ENCODE assay signal across 27 mouse cellular contexts in the genomic region with DNA sequence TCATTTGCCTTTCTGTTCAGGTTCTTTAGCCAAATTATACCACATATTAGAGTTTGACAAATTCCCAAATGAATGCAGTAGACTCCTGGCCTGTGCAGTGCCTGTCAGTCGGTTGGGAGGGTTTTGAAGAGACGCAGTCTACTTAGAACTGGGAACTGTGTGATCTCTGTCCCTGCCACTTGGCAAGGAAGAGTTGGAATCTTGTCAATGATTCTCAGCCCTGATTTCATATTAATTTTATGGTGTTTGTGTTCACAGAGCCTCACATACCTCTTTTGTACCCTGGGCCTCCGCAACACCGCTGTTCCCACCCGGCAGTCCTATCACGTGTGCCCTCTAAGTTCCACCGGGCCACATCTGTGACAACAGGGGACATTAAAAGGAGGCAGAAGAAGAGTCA.
DNase-seq lines count a peak whose midpoint lies in the region; ATAC-seq and TF ChIP-seq lines count a peak whose summit lies in the region.
"Had no signal": no experiment of that assay in that cellular context is flagged by ENCODE, and none has a peak within 500 bp of the region (broad histone marks: within the 10 kb centered on the region; RNA-seq: fewer than 3 reads in every experiment).

No protein-coding gene starts in this region.

- intact Hi-C loops in heart, postnatal 10 days (cut with DNase I): no loop called here

- H3K9me3 ChIP-seq in kidney, postnatal 0 days (replicated peaks; ENCODE audit: low read length): no peaks in the 10 kb centered on the region
- H3K9me3 ChIP-seq: embryonic facial prominence, embryonic 13.5 days; G1E; hindbrain, embryonic 12.5 days; intestine, embryonic 15.5 days; midbrain, embryonic 13.5 days; stomach, embryonic 15.5 days had no signal

- no peaks in the 10 kb centered on the region for H3K36me3 ChIP-seq in kidney, adult 2 months (ENCODE audit: control insufficient read depth, insufficient read depth, low read length)
- H3K36me3 ChIP-seq in kidney, postnatal 0 days (ENCODE audit: insufficient read depth, low read length): no peaks in the 10 kb centered on the region
- H3K36me3 ChIP-seq: embryonic facial prominence, embryonic 13.5 days; G1E; hindbrain, embryonic 12.5 days; intestine, embryonic 15.5 days; midbrain, embryonic 13.5 days; stomach, embryonic 15.5 days had no signal

- TF ChIP-seq CTCF in kidney, adult 2 months (conservative IDR thresholded peaks at IDR 0.05; ENCODE audit: insufficient read depth, insufficient read length, low read depth, low read length): no peak
- no peak for TF ChIP-seq CTCF in kidney, postnatal 0 days (IDR thresholded peaks at IDR 0.05; ENCODE audit: low read depth)

- no peak overlapping the region for H3K9ac ChIP-seq in kidney, postnatal 0 days (ENCODE audit: low read depth, low read length)
- H3K9ac ChIP-seq: embryonic facial prominence, embryonic 13.5 days; hindbrain, embryonic 12.5 days; intestine, embryonic 15.5 days; liver, embryonic 14.5 days; midbrain, embryonic 13.5 days; stomach, embryonic 15.5 days had no signal

- WGBS in kidney, adult 2 months: 58% methylated on average over 7 of the region's 7 CpGs
- WGBS in kidney, postnatal 0 days: 75% methylated on average over 7 of the region's 7 CpGs

- peak overlapping the region; percentile 6; the same call in 1 of the 2 replicates for H3K4me3 ChIP-seq in kidney, adult 2 months (ENCODE audit: insufficient read depth, low read depth, low read length)
- no peak overlapping the region for H3K4me3 ChIP-seq in kidney, postnatal 0 days (replicated peaks; ENCODE audit: low read depth, low read length)
- H3K4me3 ChIP-seq: embryonic facial prominence, embryonic 13.5 days; erythroblast, embryonic 14.5 days; gastrocnemius, adult 2 months; hindbrain, embryonic 12.5 days; intestine, embryonic 15.5 days; midbrain, embryonic 13.5 days; stomach, embryonic 15.5 days had no signal

- peaks cover 12% of the 10 kb centered on the region; the same call in 1 of the 2 replicates for H3K4me1 ChIP-seq in kidney, adult 2 months (ENCODE audit: control insufficient read depth, insufficient read depth, low read length)
- no peaks in the 10 kb centered on the region for H3K4me1 ChIP-seq in kidney, postnatal 0 days (replicated peaks; ENCODE audit: insufficient read depth, low read length)
- H3K4me1 ChIP-seq: embryonic facial prominence, embryonic 13.5 days; hindbrain, embryonic 12.5 days; midbrain, embryonic 13.5 days; stomach, embryonic 15.5 days had no signal

- H3K27me3 ChIP-seq in kidney, adult 2 months (replicated peaks; ENCODE audit: control insufficient read depth, insufficient read depth, low read length): no peaks in the 10 kb centered on the region
- H3K27me3 ChIP-seq in kidney, postnatal 0 days (ENCODE audit: insufficient read depth, low read length): no peaks in the 10 kb centered on the region
- H3K27me3 ChIP-seq: embryonic facial prominence, embryonic 13.5 days; hindbrain, embryonic 12.5 days; intestine, embryonic 15.5 days; midbrain, embryonic 13.5 days; stomach, embryonic 15.5 days had no signal

- peak; percentile 76 for DNase-seq in heart, adult 11 months
- DNase-seq in heart, postnatal 10 days: no peak
- peak; percentile 90 for DNase-seq in kidney, adult 2 months
- no peak for DNase-seq in kidney, postnatal 0 days (ENCODE audit: low spot score)
- DNase-seq in kidney, postnatal 4 days: peak; percentile 9 to 25
- DNase-seq in retina, embryonic 14.5 days (ENCODE audit: low spot score): no peak
- DNase-seq in gastrocnemius, postnatal 10 days: no peak
- DNase-seq: adrenal gland, postnatal 10 days; cerebellum, adult 11 months; cerebellum, adult 9-10 months; gastrocnemius, adult 2 months; left cerebral cortex, postnatal 4 days; lung, adult 2 months; lung, postnatal 10 days; retina, postnatal 1 day; right cerebral cortex, postnatal 25 days had no signal

- peak overlapping the region; percentile 95 for H3K27ac ChIP-seq in kidney, adult 2 months (ENCODE audit: insufficient read depth, low read depth, low read length)
- peak overlapping the region; percentile 42; the same call in 1 of the 2 replicates for H3K27ac ChIP-seq in kidney, postnatal 0 days
- H3K27ac ChIP-seq: embryonic facial prominence, embryonic 13.5 days; gastrocnemius, adult 2 months; hindbrain, embryonic 12.5 days; hindbrain, postnatal 0 days; intestine, embryonic 15.5 days; liver, embryonic 14.5 days; macrophage; midbrain, embryonic 13.5 days; stomach, embryonic 15.5 days had no signal

- TF ChIP-seq POLR2A in kidney, adult 2 months (IDR thresholded peaks at IDR 0.05; ENCODE audit: low read depth, low read length): no peak

- no peak overlapping the region for H3K4me2 ChIP-seq in kidney, postnatal 0 days (ENCODE audit: low read length)
- H3K4me2 ChIP-seq: embryonic facial prominence, embryonic 13.5 days; hindbrain, embryonic 12.5 days; intestine, embryonic 15.5 days; midbrain, embryonic 13.5 days; stomach, embryonic 15.5 days had no signal

- ATAC-seq in kidney, postnatal 0 days (replicated peaks; ENCODE audit: low FRiP score, low read depth): peak; percentile 57; the same call in 1 of the 2 replicates
- ATAC-seq: forebrain, embryonic 16.5 days; intestine, embryonic 15.5 days; midbrain, embryonic 13.5 days had no signal

Comparison
In these comparisons a context has a peak if more than half of its experiments do, and no peak if none do; other contexts are left out.
1. DNase-seq: peak in heart, adult 11 months (single experiment), kidney, adult 2 months (single experiment) and kidney, postnatal 4 days (2 of 2); none in heart, postnatal 10 days (0 of 2), kidney, postnatal 0 days (single experiment), retina, embryonic 14.5 days (single experiment) and gastrocnemius, postnatal 10 days (single experiment).